Mouse (Mus musculus): Measurements from ENCODE around the gene Rtraf. TPM values are rescaled to one million over a fixed set of nuclear protein-coding genes. Genes with fewer than 3 reads are reported as not detected.
A peak's percentile ranks its signal among the peaks of the same experiment; 100 is the strongest.
"Not testable (repeated sequence)": the region's sequence is repeated elsewhere in the genome, so short reads cannot be mapped to it uniquely, and the experiment has no call there.

The Rtraf gene
- 194 and 230 TPM in 2 replicates for total RNA-seq (2017)

- ATAC-seq (replicated peaks; ENCODE audit: low read depth, poor library complexity, severe bottlenecking): peak; percentile 98
These were observed at the start of gene Rtraf for GRCm38 (mm10) chr14:19823321-19824142. Gene Rtraf (minus strand): TSS chr14:19823824.

- ATAC-seq (replicated peaks; ENCODE audit: low read depth, poor library complexity, severe bottlenecking): no peak
These were observed 43.8 kb upstream of the Rtraf start for GRCm38 (mm10) chr14:19867286-19867935.

GRCm38 (mm10) chr14:19865121-19865520 is 41.5 kb upstream of the Rtraf start:
- not testable (repeated sequence) for ATAC-seq (replicated peaks; ENCODE audit: low read depth, poor library complexity, severe bottlenecking)

GRCm38 (mm10) chr14:19861311-19862080 is 37.9 kb upstream of the Rtraf start:
- ATAC-seq (replicated peaks; ENCODE audit: low read depth, poor library complexity, severe bottlenecking): no peak

GRCm38 (mm10) chr14:19860281-19860680 is 36.7 kb upstream of the Rtraf start:
- no peak for ATAC-seq (replicated peaks; ENCODE audit: low read depth, poor library complexity, severe bottlenecking)

GRCm38 (mm10) chr14:19858808-19859776 is 35.5 kb upstream of the Rtraf start:
- no peak for ATAC-seq (replicated peaks; ENCODE audit: low read depth, poor library complexity, severe bottlenecking)

- ATAC-seq (replicated peaks; ENCODE audit: low read depth, poor library complexity, severe bottlenecking): no peak
These were observed 34.7 kb upstream of the Rtraf start for GRCm38 (mm10) chr14:19858279-19858678.

- no peak for ATAC-seq (replicated peaks; ENCODE audit: low read depth, poor library complexity, severe bottlenecking)
These were observed 29.8 kb upstream of the Rtraf start for GRCm38 (mm10) chr14:19853471-19853870.

GRCm38 (mm10) chr14:19839600-19840332 is 16.1 kb upstream of the Rtraf start:
- ATAC-seq (replicated peaks; ENCODE audit: low read depth, poor library complexity, severe bottlenecking): peak; percentile 83

- ATAC-seq (replicated peaks; ENCODE audit: low read depth, poor library complexity, severe bottlenecking): no peak
These were observed 12.7 kb upstream of the Rtraf start for GRCm38 (mm10) chr14:19836289-19836688.

- ATAC-seq (replicated peaks; ENCODE audit: low read depth, poor library complexity, severe bottlenecking): no peak
These were observed 1.9 kb upstream of the Rtraf start for GRCm38 (mm10) chr14:19825481-19825880.

- ATAC-seq (replicated peaks; ENCODE audit: low read depth, poor library complexity, severe bottlenecking): no peak
These were observed 1.9 kb downstream of the Rtraf start for GRCm38 (mm10) chr14:19821686-19822085.

GRCm38 (mm10) chr14:19817949-19818348 is 5.7 kb downstream of the Rtraf start:
- ATAC-seq (replicated peaks; ENCODE audit: low read depth, poor library complexity, severe bottlenecking): peak; percentile 81

- ATAC-seq (replicated peaks; ENCODE audit: low read depth, poor library complexity, severe bottlenecking): no peak
These were observed 10.6 kb downstream of the Rtraf start for GRCm38 (mm10) chr14:19813061-19813460.

- ATAC-seq (replicated peaks; ENCODE audit: low read depth, poor library complexity, severe bottlenecking): no peak
These were observed 13.7 kb downstream of the Rtraf start for GRCm38 (mm10) chr14:19809934-19810333.

GRCm38 (mm10) chr14:19807858-19808257 is 15.8 kb downstream of the Rtraf start:
- ATAC-seq (replicated peaks; ENCODE audit: low read depth, poor library complexity, severe bottlenecking): no peak

GRCm38 (mm10) chr14:19807339-19807738 is 16.3 kb downstream of the Rtraf start:
- ATAC-seq (replicated peaks; ENCODE audit: low read depth, poor library complexity, severe bottlenecking): no peak

- ATAC-seq (replicated peaks; ENCODE audit: low read depth, poor library complexity, severe bottlenecking): peak; percentile 69
These were observed 20.0 kb downstream of the Rtraf start for GRCm38 (mm10) chr14:19803623-19804022.

GRCm38 (mm10) chr14:19803222-19803621 is 20.4 kb downstream of the Rtraf start:
- ATAC-seq (replicated peaks; ENCODE audit: low read depth, poor library complexity, severe bottlenecking): peak; percentile 52

Data from common myeloid progenitor, adult 5-6 weeks (primary cell).